Mouse (Mus musculus) limb, embryonic 13.5 days (tissue): ENCODE measurements around the gene Eloa. TPM values are rescaled to one million over a fixed set of nuclear protein-coding genes. Genes with fewer than 3 reads are reported as not detected.
A peak's percentile ranks its signal among the peaks of the same experiment; 100 is the strongest.
"Not testable (repeated sequence)": the region's sequence is repeated elsewhere in the genome, so short reads cannot be mapped to it uniquely, and the experiment has no call there.

ENCODE experiments used
- ATAC-seq: fragments of 200-750 bp; cut with Nextera tagmentation; 2 replicates; pipeline ENCODE4 v1.8.0; 2017; ENCODE audit warnings: low read depth, moderate number of reproducible peaks, moderate TSS enrichment; ENCODE audit not compliant: low FRiP score
- H3K27ac ChIP-seq: fragments of 300-500 bp; sonication (generic); 2 replicates; pipeline ENCODE4 v1.5.1; 2015; ENCODE audit warnings: inconsistent platforms, mild to moderate bottlenecking, moderate library complexity
- H3K27me3 ChIP-seq: fragments of 300-500 bp; sonication (generic); 2 replicates; pipeline ENCODE4 v1.6.1; 2015; ENCODE audit warnings: mild to moderate bottlenecking, inconsistent platforms
- H3K36me3 ChIP-seq: fragments of 300-500 bp; sonication (generic); 2 replicates; pipeline ENCODE4 v1.6.1; 2015; ENCODE audit warnings: inconsistent platforms, mild to moderate bottlenecking, moderate library complexity
- H3K4me1 ChIP-seq: fragments of 300-500 bp; sonication (generic); 2 replicates; pipeline ENCODE4 v1.6.1; 2015; ENCODE audit warnings: inconsistent platforms
- H3K4me2 ChIP-seq: fragments of 300-500 bp; sonication (generic); replicated peaks from 2 replicates; pipeline ENCODE4 v1.6.1; 2015; ENCODE audit warnings: inconsistent platforms, mild to moderate bottlenecking, moderate library complexity
- H3K4me3 ChIP-seq: fragments of 300-500 bp; sonication (generic); 2 replicates; pipeline ENCODE4 v1.5.1; 2015; ENCODE audit warnings: moderate library complexity, mild to moderate bottlenecking, inconsistent platforms
- H3K9ac ChIP-seq: fragments of 300-500 bp; sonication (generic); 2 replicates; pipeline ENCODE4 v1.6.1; 2015; ENCODE audit warnings: mild to moderate bottlenecking, inconsistent platforms
- H3K9me3 ChIP-seq: fragments of 300-500 bp; sonication (generic); 2 replicates; pipeline ENCODE4 v1.6.1; 2016; ENCODE audit warnings: inconsistent platforms
- WGBS: fragments of 180-500 bp; shearing (Covaris S2); methylation state at CpG from one replicate; pipeline ENCODE4 v1.1.7; 2015; 5-methylcytosine and 5-hydroxymethylcytosine counted together
- polyA plus RNA-seq: library from polyadenylated mRNA; unstranded; fragments of >200 nt; fragmentation: Nextera tagmentation; extraction: Ambion mirVana; gene quantifications from 2 replicates; pipeline ENCODE4 v1.2.1, GENCODE M21; 2015

Gene Eloa
- polyA plus RNA-seq = 41.1 and 45.1 TPM in 2 replicates

- H3K4me3 ChIP-seq = peak within 1 kb of the TSS; percentile 100
- no peaks in the 10 kb centered on the region; the same call in 1 of the 2 replicates for H3K36me3 ChIP-seq
- peak within 1 kb of the TSS; percentile 97 for H3K4me2 ChIP-seq
- peak within 1 kb of the TSS; percentile 86 for H3K27ac ChIP-seq
- no peaks in the 10 kb centered on the region for H3K9me3 ChIP-seq
- 1% methylated on average over 30 of the region's 48 CpGs for WGBS
- ATAC-seq = peak; percentile 99
- peak within 1 kb of the TSS; percentile 99 for H3K9ac ChIP-seq
- H3K4me1 ChIP-seq = peaks cover 13% of the 10 kb centered on the region
- H3K27me3 ChIP-seq = no peaks in the 10 kb centered on the region
These were observed at the start of gene Eloa for GRCm38 (mm10) chr4:136021549-136022047. TSS of gene Eloa (minus strand) at chr4:136021763.

- WGBS = 3% methylated on average over 15 of the region's 15 CpGs
- H3K27ac ChIP-seq = no peak overlapping the region
- peaks cover 18% of the 10 kb centered on the region for H3K4me1 ChIP-seq
- no peaks in the 10 kb centered on the region for H3K36me3 ChIP-seq
- no peaks in the 10 kb centered on the region for H3K9me3 ChIP-seq
- ATAC-seq = peak; percentile 63
- no peaks in the 10 kb centered on the region for H3K27me3 ChIP-seq
- peak overlapping the region; percentile 15; the same call in 1 of the 2 replicates for H3K4me3 ChIP-seq
- peak overlapping the region; percentile 56 for H3K4me2 ChIP-seq
- 0 out of 2 replicates have a peak overlapping the region, but pooled peaks have one; percentile 1 for H3K9ac ChIP-seq
These were observed 49.7 kb upstream of the Eloa start for GRCm38 (mm10) chr4:136071178-136071714.

GRCm38 (mm10) chr4:136070592-136070991 is 49.0 kb upstream of the Eloa start:
- WGBS = 65% methylated on average over 6 of the region's 6 CpGs
- Histone ChIP-seq H3K27me3 (no peaks in the 10 kb centered on the region), H3K9me3 (no peaks in the 10 kb centered on the region), H3K4me1 (peaks cover 18% of the 10 kb centered on the region), H3K9ac (0 out of 2 replicates have a peak overlapping the region, but pooled peaks have one; percentile 1), H3K4me2 (no peak overlapping the region; the same call in 1 of the 2 replicates), H3K4me3 (no peak overlapping the region), H3K36me3 (no peaks in the 10 kb centered on the region), H3K27ac (peak overlapping the region; percentile 39; the same call in 1 of the 2 replicates)
- ATAC-seq = no peak

- no peaks in the 10 kb centered on the region for H3K27me3 ChIP-seq
- H3K27ac ChIP-seq = peak overlapping the region; percentile 39; the same call in 1 of the 2 replicates
- H3K4me2 ChIP-seq = peak overlapping the region; percentile 35
- peaks cover 18% of the 10 kb centered on the region for H3K4me1 ChIP-seq
- H3K9me3 ChIP-seq = no peaks in the 10 kb centered on the region
- 4% methylated on average over 18 of the region's 18 CpGs for WGBS
- ATAC-seq = peak; percentile 83
- H3K4me3 ChIP-seq = no peak overlapping the region
- H3K9ac ChIP-seq = no peak overlapping the region
- H3K36me3 ChIP-seq = no peaks in the 10 kb centered on the region
These were observed 48.4 kb upstream of the Eloa start for GRCm38 (mm10) chr4:136069954-136070353.

- 77% methylated on average over 4 of the region's 4 CpGs for WGBS
- no peak overlapping the region for H3K9ac ChIP-seq
- H3K27ac ChIP-seq = no peak overlapping the region
- H3K9me3 ChIP-seq = no peaks in the 10 kb centered on the region
- ATAC-seq = no peak
- no peak overlapping the region for H3K4me3 ChIP-seq
- H3K27me3 ChIP-seq = no peaks in the 10 kb centered on the region
- H3K4me2 ChIP-seq = no peak overlapping the region
- no peaks in the 10 kb centered on the region for H3K36me3 ChIP-seq
- H3K4me1 ChIP-seq = peaks cover 18% of the 10 kb centered on the region
These were observed 47.8 kb upstream of the Eloa start for GRCm38 (mm10) chr4:136069313-136069712.

- Histone ChIP-seq H3K27me3 (no peaks in the 10 kb centered on the region), H3K9ac (no peak overlapping the region), H3K4me2 (no peak overlapping the region), H3K4me1 (no peaks in the 10 kb centered on the region), H3K4me3 (no peak overlapping the region), H3K36me3 (no peaks in the 10 kb centered on the region), H3K9me3 (no peaks in the 10 kb centered on the region), H3K27ac (no peak overlapping the region)
- 88% methylated on average over 4 of the region's 4 CpGs for WGBS
- no peak for ATAC-seq
These were observed 41.6 kb upstream of the Eloa start for GRCm38 (mm10) chr4:136063143-136063542.

GRCm38 (mm10) chr4:136059800-136060488 is 38.4 kb upstream of the Eloa start:
- WGBS = 68% methylated on average over 9 of the region's 9 CpGs
- H3K36me3 ChIP-seq, H3K9ac ChIP-seq, H3K4me3 ChIP-seq, ATAC-seq, H3K9me3 ChIP-seq, H3K27ac ChIP-seq, H3K4me2 ChIP-seq, H3K4me1 ChIP-seq, H3K27me3 ChIP-seq: not testable (repeated sequence)

- Histone ChIP-seq H3K4me3 (no peak overlapping the region), H3K4me1 (no peaks in the 10 kb centered on the region), H3K9me3 (no peaks in the 10 kb centered on the region), H3K27me3 (no peaks in the 10 kb centered on the region), H3K27ac (no peak overlapping the region), H3K9ac (no peak overlapping the region), H3K4me2 (no peak overlapping the region), H3K36me3 (no peaks in the 10 kb centered on the region)
- ATAC-seq = no peak
- WGBS = 89% methylated on average over 5 of the region's 5 CpGs
These were observed 36.4 kb upstream of the Eloa start for GRCm38 (mm10) chr4:136057916-136058315.

- WGBS = 54% methylated on average over 1 of the region's 1 CpGs
- Histone ChIP-seq H3K4me3 (no peak overlapping the region), H3K9ac (no peak overlapping the region), H3K9me3 (no peaks in the 10 kb centered on the region), H3K4me2 (no peak overlapping the region), H3K4me1 (peaks cover 13% of the 10 kb centered on the region), H3K36me3 (peaks cover 12% of the 10 kb centered on the region), H3K27ac (no peak overlapping the region), H3K27me3 (no peaks in the 10 kb centered on the region)
- no peak for ATAC-seq
These were observed 34.5 kb upstream of the Eloa start for GRCm38 (mm10) chr4:136056030-136056429.

GRCm38 (mm10) chr4:136053843-136054242 is 32.3 kb upstream of the Eloa start:
- Histone ChIP-seq H3K4me2 (no peak overlapping the region), H3K4me3 (no peak overlapping the region), H3K36me3 (peaks cover 34% of the 10 kb centered on the region), H3K9ac (no peak overlapping the region), H3K4me1 (peaks cover 20% of the 10 kb centered on the region), H3K27me3 (no peaks in the 10 kb centered on the region), H3K27ac (no peak overlapping the region), H3K9me3 (no peaks in the 10 kb centered on the region)
- WGBS = 81% methylated on average over 5 of the region's 5 CpGs
- no peak for ATAC-seq

GRCm38 (mm10) chr4:136053247-136053596 is 31.7 kb upstream of the Eloa start, which contains the start of gene Rpl11:
TSS of gene Rpl11 (minus strand) at chr4:136053428.
- peaks cover 40% of the 10 kb centered on the region for H3K36me3 ChIP-seq
- peak; percentile 94 for ATAC-seq
- H3K4me3 ChIP-seq = peak within 1 kb of the TSS; percentile 99
- H3K9me3 ChIP-seq = no peaks in the 10 kb centered on the region
- H3K4me1 ChIP-seq = peaks cover 20% of the 10 kb centered on the region
- WGBS = under 1% methylated on average over 21 of the region's 21 CpGs
- H3K4me2 ChIP-seq = peak within 1 kb of the TSS; percentile 95
- H3K9ac ChIP-seq = peak within 1 kb of the TSS; percentile 99
- H3K27ac ChIP-seq = peak within 1 kb of the TSS; percentile 91
- no peaks in the 10 kb centered on the region for H3K27me3 ChIP-seq

- under 1% methylated on average over 50 of the region's 50 CpGs for WGBS
- H3K36me3 ChIP-seq = peaks cover 45% of the 10 kb centered on the region
- peak overlapping the region; percentile 91 for H3K27ac ChIP-seq
- peak overlapping the region; percentile 99 for H3K4me3 ChIP-seq
- H3K9ac ChIP-seq = peak overlapping the region; percentile 99
- peaks cover 20% of the 10 kb centered on the region for H3K4me1 ChIP-seq
- H3K4me2 ChIP-seq = peak overlapping the region; percentile 95
- no peaks in the 10 kb centered on the region for H3K27me3 ChIP-seq
- peak; percentile 79; the same call in 1 of the 2 replicates for ATAC-seq
- H3K9me3 ChIP-seq = no peaks in the 10 kb centered on the region
These were observed 31.1 kb upstream of the Eloa start for GRCm38 (mm10) chr4:136052534-136053246.
